Mouse (Mus musculus): Measurements from ENCODE around the gene Actl11.

Gene Actl11

DNA sequence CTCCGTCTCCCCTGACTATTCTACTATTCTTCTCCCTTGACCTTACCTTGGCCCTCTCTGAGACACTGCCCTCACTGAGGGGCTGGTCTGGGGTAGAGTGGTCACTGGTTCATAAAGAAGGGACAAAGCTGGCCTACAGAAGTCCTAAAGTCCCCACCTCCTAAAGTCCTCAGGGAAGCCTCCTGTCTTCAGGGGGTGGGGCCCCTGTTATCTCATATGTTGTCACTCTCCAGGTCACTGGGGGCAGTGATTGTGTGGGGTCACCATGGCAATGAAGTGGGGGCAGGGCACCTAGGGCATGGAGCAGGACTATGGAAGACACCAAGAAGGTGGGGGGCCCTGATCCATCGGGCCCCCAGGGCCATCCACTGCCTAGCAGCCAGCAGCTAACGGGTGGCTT is at the start of gene Actl11:
Gene Actl11, plus strand, starts transcription at position 301 of the 400 bp plus-strand sequence.
- no peak for DNase-seq

DNA sequence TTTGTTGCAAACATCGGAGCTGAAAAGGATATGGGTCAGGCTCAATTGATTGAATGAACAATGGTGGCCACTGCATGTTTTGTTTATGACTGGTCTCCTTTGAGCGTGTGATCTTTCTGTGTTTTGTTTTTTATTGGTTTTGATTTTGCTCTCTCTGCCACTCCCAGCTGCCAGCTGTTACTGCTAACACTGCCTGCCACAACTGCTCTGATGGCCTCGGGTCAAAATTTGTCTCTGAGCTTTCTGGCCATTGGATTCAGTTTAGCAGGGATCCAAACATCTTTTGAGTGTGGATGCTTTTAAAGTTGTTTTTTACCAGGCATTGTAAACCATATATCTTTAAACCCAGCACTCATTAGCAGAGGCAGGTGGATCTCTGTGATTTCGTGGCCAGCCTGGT is 47.9 kb upstream of the Actl11 start:
- no peak for DNase-seq

DNA sequence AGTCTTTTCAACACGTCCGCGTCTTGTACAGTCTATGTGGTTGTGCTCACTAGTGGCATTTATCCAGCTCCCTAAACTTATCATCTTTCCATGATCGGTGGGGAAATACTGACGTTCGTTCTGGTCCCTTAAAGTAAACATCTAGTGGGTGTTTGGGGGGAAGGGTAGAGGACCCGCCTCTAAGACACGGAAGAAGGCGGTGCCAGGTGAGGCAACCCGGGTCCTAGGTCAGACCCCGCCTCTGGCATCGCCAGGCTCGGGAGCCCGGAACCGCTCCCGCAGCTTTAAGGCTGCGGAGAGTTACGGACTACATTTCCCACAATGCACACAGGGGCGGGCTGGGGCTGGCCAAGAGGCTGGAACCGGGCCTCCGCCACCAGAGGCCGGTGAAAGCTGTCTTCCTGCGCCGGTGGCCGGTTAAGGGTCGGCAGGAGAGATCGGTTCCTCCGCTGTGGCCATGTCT is 40.4 kb upstream of the Actl11 start, which contains the start of gene Mon1a:
Gene Mon1a, plus strand, starts transcription at position 348 of the 463 bp plus-strand sequence.
- DNase-seq = peak; percentile 94

DNA sequence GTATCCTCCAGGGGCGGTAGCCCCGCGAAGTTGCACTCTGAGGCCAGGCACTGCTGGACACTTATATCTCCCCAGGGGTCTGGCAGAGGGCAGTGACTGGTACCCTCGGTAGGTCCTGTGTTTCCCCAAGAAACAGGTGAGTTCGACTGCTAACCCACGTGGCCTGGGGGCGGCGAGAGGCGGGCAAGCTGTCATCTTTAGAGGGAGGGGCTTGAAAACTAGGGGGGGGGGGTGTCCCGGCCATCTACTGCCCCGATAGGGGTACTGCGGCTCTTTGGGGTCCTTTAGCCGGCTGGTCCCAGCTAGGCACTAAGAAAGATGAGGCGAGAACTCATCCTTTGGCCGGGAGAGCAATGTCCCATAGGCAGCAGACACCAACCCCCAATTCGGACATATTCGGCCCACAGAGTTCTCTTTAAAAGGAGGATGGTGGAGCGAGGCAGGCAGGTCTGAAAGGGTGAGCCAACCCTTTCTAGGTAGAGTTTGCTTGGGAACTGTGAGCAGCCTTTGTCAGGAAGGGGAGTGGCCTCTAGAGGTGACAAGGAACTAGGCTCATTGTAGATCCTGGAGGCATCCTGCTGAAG is 39.9 kb upstream of the Actl11 start:
- DNase-seq = no peak

DNA sequence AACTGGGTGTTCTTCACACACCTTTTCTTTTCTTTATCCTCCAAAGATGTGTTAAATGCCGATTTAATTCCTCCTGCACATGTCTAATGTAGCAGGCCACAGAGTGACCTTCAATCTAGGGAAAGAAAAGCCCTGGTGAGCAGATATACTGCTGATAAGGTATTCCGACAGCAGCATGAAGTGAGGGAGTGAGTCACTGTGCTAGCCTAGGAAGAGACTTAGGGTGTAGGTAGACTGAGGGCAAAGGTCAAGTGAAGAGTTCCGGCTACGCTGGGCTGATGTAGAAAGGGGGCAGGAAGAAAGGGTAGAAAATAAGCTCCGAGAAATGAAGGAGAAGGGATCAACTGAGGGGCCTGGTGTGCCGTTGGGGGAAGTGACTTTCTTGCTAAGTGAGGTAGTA is 38.0 kb upstream of the Actl11 start:
- DNase-seq = no peak

DNA sequence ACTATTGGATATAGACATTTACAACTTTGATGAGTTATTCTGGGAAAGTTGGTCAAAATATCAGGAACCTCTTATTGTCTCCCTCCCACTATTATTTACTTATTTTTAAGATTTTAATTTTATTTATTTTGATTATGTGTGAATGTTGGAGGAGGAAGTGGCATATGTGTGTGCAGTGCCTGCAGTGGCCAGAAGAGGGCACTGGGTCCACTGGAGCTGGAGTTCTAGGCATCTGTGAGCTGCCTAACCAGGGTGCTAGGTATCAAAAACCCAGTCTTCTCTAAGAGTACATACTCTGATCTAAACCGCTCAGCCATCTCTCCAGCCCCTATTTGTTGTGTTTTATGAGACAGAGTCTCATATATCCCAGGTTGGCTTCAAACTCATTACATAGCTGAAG is 37.2 kb upstream of the Actl11 start:
- no peak for DNase-seq

DNA sequence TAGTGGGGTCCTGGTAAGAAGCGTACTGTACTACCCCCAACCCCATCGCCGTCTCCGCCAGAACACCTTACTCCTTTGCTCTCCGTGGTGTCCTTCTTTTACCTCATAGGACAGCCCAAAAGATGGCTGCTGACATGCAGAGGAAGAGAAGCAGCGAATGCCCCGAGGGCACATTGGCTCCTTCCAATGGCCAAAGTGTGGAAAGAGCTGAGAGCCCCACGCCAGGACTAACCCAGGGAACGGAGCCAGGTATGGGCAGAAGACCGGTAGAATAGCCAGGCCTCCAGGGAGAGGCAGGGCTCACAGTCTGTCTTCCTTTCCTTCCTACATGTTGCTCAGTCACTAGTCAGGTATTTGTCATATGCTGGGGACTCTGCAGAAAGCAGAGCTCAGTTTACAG is 29.7 kb upstream of the Actl11 start:
- no peak for DNase-seq

DNA sequence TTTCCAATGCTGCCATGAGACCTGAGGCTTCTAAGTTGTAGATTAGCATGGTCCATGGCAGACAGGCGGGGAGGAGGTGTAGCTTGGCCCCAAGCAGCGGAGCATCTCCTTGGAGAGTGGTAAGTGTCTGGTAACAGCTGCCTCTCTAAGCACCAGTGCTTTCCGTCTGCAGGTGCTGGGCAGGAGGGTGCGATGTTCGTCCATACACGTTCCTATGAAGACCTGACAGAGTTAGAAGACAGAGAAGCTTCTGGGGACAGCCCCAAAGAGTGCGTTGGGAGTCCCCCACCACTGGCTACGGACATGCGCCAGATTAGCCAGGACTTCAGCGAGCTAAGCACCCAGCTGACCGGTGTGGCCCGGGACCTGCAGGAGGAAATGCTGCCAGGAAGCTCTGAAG is 28.4 kb upstream of the Actl11 start:
- no peak for DNase-seq

DNA sequence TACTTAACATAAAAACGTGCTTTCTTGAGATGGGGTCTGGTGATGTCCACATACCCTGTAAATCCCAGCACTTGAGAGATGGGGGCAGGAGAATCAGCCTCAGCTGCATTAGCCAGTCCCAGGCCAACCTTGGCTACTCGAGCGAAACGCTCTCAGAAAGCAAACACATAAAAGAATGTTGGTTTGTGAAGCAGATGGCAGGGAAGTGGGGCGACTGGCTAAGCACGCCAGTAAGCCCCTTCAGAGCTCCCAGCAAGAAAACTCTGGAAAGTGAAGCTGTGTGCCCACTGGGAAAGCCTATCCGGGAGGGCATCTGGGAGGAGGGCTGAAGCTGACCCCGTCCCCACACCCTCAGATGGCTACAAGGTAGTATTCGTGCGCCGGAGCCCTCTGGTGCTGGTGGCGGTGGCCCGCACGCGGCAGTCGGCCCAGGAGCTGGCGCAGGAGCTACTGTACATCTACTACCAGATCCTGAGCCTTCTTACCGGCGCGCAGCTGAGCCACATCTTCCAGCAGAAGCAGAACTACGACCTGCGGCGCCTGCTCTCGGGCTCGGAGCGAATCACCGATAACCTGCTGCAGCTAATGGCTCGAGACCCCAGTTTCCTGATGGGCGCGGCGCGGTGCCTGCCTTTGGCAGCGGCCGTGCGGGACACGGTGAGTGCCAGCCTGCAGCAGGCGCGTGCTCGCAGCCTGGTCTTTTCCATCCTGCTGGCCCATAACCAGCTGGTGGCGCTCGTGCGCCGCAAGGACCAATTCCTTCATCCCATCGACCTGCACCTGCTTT is 27.2 kb upstream of the Actl11 start:
- peak; percentile 94 for DNase-seq

DNA sequence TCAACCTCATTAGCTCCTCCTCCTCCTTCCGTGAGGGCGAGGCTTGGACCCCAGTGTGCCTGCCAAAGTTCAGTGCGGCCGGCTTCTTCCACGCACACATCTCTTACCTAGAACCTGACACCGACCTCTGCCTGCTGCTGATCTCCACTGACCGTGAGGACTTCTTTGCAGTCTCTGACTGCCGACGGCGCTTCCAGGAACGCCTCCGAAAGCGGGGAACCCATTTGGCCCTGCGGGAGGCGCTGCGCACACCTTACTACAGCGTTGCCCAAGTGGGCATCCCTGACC is 26.7 kb upstream of the Actl11 start:
- no peak for DNase-seq

DNA sequence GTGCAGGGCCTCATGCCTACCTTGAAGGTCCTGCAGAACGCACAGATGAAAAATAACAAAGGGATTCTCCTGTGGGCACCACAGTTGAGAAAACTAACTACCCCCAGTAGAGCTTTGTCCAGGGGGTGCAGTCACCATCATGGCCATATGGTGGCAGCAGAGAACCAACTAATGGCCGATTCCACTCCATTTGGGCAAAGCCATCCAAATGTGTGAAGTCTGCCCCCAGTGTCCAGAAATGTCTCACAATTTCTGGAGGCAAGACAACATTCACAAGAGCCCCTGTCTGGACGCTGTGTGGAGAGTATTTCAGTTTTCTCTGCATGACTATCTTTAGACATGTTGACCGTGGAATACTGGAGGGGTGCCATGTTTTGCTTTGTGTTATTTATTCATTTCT is 23.5 kb upstream of the Actl11 start:
- peak; percentile 80 for DNase-seq

DNA sequence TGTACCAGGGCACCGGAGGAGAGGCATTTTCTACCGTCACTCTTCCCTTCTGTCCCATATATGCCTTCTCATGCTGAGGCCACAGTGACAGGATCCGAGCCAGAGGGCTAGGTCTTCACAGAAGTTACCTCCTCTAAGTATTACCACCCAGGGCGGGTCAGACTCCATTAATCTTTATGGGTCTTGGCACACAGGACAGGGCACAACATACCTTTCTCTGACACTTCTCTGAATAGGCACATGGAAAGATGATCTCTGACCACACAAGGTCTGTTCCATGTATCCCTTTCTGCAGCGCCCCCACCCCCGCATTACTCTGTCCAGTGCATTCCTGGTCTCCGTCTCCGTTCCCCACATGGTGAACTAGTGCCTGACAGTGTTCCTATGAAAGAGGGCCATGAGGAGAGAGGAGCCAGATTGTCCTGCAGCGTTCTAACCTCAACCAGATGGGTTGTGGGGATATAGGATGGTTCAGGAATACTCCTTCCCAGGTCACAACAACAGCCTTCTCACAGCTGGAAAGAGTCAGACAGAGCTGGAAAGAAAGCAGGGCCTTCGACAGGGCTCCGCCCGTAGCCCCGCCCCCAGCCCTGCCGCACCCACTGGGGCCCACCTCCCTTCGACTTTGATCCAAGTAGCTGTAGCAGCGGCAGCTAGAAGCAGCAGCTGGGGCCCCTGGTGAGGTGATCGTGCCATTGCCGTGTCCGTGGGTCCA is 21.9 kb upstream of the Actl11 start, which contains the start of gene Mst1r:
Gene Mst1r, plus strand, starts transcription at position 622 of the 715 bp plus-strand sequence.
- no peak for DNase-seq

DNA sequence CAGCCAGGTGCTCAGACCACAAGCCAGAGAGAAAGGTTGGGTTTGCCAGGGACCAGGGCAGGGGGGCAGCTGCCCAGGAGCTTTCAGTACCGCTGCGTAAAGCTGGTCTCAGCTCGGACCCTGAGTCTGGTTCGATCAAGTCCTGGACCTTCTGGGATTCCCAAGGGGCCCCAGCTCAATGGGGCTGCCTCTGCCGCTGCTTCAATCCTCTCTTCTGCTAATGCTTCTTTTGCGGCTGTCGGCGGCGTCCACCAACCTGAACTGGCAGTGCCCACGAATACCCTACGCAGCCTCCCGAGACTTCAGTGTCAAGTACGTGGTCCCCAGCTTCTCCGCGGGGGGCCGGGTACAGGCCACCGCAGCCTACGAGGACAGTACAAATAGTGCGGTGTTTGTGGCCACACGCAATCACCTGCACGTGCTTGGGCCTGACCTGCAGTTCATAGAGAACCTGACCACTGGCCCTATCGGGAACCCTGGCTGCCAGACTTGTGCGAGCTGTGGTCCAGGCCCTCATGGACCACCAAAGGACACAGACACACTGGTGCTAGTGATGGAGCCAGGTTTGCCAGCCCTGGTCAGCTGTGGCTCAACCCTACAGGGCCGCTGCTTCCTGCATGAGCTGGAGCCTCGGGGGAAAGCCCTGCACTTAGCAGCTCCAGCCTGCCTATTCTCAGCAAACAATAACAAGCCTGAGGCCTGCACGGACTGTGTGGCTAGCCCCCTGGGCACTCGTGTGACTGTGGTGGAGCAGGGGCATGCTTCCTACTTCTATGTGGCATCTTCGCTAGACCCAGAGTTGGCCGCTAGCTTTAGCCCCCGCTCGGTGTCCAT is 21.1 kb upstream of the Actl11 start:
- DNase-seq = no peak

DNA sequence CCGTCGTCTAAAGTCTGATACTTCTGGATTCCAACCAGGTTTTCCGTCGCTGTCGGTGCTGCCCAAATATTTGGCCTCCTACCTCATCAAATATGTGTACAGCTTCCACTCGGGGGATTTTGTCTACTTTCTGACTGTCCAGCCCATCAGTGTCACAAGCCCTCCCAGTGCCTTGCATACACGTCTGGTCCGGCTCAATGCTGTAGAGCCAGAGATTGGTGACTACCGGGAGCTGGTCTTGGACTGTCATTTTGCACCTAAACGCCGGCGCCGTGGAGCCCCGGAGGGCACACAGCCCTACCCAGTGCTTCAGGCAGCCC is 20.5 kb upstream of the Actl11 start:
- DNase-seq = no peak

DNA sequence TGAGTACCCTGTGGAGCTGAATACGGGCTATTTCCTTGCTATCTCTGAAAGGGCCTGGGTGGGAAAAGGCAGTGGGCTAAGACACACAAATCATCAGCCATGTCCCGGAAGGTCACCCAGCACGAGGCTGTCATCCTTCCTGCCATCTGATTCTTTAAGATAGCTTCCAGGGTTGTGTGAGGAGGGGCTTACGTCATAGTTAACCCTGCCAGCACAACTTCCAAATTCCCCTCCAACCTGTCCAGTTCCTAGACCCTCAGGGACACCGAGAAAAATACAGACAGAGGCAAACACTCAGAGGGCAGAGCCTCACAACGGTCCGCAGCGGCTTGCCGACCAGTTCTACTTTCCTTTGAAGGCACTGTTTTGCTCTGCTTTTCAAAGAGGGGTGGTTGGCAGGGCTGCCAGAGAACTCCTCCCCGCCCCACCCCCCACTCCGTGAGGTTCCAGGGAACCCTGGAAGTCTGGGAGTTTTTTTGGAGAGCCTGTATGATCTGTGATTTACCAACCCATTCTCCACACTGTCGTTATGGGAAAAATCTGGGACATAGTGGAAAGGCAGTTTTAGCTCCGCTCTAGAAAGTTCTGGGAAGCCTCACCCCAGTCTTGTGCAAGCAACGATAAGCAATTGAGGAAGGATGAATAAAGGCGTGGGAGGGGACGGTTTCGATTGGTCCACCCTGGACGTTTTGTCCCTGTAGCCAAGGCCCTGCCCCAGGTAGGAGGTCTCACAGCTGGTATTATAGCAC is 19.7 kb upstream of the Actl11 start:
- no peak for DNase-seq

DNA sequence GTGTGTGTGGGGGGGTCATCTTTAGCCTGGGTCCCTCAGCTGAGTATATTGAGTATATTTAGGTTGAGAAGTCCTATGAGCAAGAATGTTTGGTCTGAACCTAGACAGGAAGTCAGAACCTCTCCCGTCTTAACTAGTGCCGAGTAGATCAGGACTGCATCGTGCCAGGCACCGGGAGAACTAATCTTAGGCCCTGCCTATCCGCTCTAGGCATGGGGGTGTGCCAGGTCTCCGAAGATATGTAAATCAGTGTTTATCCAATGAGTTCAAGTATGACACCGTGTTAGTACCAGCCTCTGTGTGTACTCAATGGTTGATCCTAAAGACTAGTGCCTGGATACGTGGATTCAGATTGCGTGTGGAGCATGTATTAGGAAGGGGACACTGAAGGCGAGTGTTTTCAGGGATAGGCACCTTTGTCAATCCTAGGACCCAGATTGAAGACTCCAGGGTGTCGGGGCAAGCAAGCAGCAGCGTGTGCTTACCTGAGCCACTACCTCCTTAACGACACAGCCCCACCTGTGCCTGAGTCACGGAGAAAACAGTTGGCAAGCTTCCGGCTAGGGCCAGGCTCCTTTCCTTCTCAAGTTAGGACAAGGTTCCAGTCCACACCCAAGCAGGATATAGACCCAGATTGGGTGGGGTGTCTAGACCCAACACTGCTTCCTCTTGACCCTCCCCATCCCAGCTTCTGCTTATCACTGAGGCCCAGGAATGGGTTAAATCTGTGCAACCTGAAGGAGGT is 18.1 kb upstream of the Actl11 start:
- DNase-seq = no peak

DNA sequence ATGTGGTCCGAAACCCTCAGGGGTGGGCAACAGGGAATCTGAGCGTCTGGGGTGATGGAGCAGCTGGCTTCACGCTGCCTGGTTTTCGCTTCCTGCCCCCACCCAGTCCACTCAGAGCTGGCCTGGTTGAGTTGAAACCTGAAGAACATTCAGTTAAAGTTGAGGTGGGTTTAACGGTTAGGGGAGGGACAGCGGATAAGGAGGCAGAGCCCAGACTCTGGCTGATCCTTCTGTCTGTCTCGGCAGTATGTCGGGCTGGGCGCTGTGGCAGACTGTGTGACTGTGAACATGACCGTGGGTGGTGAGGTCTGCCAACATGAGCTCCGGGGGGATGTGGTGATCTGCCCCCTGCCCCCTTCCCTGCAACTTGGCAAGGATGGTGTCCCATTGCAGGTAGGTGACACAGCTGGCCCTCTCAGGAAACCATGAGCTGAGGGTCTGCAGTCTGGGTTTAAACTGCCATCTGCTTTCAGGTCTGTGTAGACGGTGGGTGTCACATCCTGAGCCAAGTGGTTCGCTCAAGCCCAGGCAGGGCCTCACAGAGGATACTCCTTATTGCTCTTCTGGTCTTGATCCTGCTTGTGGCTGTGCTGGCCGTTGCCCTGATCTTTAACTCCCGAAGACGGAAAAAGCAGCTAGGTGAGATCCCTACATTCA is 13.4 kb upstream of the Actl11 start:
- DNase-seq = no peak

DNA sequence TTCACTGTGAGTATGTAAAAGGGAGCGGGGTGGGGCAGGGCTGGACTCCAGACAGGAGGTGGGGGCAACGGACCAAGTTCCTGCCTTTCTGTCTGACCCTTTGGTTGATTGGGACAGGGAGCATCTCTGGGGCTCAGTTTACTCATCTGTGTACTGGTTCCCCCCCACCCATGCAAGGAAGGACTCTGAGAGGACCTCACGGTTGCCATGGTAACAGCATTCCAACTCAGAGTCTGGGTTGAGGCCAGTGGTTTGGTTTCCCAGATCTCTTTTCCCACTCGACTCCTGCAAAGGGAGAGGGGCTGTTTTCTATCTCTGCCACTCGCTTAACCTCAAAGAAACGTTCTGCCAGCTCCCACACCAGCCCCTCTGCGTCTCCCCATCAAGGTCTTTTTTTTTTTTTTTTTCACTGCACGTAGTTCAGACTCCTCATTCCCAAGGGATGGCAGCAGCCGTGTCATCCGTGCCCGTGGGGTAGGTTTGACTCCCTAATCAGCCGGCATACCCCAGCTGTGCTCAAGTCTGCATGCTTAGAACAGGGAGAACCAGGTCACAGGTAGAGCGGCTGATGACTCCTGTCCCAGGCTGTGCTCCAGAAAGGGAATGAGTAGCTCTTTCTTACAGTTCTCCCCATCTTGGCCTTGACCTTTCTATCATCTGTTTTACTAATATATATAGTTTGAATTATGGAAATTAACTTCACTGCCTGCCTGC is 10.2 kb upstream of the Actl11 start:
- DNase-seq = no peak

DNA sequence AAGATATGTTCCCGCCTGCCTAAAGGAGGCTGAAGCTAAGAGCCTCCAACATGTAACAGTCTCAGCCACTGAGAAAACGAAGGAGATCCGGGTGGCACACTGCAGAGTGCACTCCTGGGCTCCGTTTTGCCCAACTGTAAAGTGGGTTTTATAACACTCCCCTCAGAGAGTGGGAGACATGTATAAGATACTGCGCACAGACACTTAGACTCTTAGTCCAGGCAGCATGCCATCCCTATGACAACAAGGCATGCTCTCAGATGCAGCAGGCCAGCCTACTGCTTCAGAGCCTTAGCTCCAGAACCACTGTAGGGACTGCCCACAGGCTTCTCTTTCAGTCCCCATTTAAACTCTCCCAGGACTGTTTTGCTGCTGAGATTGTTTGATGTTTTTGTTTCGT is 9.4 kb upstream of the Actl11 start:
- no peak for DNase-seq

DNA sequence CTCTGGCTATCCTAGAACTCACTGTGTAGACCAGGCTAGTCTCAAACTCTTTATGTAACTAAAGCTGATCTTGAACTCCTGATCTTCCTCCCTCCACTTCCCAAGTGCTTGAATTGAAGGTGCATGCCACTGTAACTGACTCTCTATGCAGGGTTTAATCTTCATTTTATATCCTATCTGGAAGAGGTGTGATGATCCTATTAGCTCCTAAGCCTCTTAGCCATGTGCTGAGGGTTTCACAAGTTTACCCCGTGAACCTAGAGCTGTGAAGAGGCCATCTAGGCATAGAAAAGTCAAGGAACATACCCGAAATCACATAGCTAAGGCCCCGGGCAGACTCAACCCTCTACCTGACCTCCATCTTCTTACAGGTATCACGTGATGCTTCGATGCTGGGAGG is 8.8 kb upstream of the Actl11 start:
- DNase-seq = no peak

DNA sequence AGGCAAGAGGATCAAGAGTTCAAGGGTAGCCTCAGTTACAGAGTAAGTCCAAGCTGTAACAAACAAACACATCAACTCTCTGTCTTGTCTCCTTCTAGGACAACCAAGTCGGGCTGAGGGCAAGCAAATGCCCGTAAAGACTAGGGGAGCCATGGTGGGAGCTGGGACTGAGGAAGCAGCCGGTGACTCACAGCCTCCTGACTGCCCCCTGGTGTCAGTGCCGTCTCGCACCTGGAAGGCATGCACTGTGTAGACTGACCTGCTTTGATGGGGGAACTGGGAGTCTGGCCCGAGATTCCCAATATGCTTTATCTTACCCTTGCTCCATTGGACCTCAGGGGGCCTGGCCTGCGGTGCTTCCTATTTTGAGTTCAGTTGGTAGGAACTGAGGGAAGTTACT is 5.2 kb upstream of the Actl11 start:
- no peak for DNase-seq
